Mouse (Mus musculus) embryonic fibroblast, embryonic 13.5 days (primary cell): ENCODE results near the gene Ascc3.

Source experiments
- CTCF ChIP-seq: IDR thresholded peaks from 2 replicates; pipeline ENCODE4 v1.5.1; 2011; ENCODE audit warnings: mild to moderate bottlenecking, control low read depth, low read length, moderate library complexity, borderline replicate concordance; ENCODE audit not compliant: insufficient read depth
- POLR2A ChIP-seq: IDR thresholded peaks from 2 replicates; pipeline ENCODE4 v1.6.1; 2011; ENCODE audit warnings: low read depth, mild to moderate bottlenecking, control low read depth, low read length, moderate library complexity

DNA sequence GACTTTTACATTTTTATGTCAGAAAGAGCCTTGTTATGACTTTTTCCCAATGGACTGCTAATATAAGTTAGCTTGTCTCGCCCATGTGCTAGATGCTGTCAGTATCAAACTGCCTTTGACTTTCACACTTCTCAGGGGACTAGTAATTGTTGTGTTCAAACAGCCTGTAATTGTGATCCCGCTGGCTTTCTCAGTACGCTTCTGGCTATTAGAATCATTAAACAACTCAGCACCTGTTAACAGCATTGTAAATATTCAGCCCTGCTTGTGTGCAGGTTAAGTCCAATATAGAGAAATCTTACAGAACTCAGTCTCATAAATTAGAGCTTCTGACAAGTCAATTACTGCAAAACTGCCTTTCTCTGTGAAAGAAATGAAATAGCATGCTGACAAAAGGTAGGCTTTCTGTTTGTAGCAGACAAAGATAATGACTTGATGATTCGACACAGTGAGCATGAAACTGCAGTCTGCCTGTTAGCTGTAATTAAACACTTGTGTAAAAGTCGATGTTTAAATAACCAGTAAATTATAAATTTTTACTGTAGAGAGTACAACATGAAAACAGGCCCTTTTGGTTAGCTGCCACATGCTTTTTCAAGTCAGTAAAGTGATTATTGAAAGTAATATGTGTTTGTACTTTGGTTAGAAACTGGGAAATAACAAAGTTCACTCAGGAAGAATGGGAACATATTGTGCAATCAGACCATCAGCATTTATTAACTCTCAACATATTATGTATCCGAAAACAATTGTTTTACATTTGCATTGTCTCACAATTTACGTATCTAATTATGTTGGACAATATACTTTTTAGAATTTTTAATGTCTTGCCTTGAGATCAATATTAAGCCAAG, 171.2 kb downstream of the Ascc3 start:
- TF ChIP-seq CTCF (no peak), POLR2A (no peak)
